Mouse (Mus musculus): Measurements from ENCODE around the gene Gps2.

Gene Gps2

GRCm38 (mm10) chr11:69913554-69914371, at the start of gene Gps2:
Gene Gps2, plus strand, starts transcription at chr11:69913888.
- DNase-seq (ENCODE audit: low read depth, low spot score) = peak; percentile 93

- DNase-seq (ENCODE audit: low read depth, low spot score) = no peak
Measured at GRCm38 (mm10) chr11:69864138-69864860, 49.4 kb upstream of the Gps2 start.

DNA sequence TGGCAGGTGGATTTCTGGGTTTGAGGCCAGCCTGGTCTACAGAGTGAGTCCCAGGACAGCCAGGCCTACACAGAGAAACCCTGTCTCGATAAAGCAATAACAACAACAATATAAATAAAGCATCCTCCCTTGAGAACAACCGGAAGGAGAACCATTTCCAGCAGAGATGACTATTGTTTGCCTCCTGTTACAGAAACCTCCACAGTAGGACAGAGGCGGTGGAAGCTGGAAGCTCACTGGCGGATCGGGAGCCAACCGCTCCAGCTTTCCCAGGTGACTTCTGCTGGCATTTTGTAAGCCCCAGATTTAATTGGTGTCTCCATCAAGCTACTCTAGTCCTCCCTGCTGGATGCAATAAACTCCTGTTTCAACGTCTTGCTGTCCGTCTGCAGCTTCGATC, 48.1 kb upstream of the Gps2 start:
- DNase-seq (ENCODE audit: low read depth, low spot score) = no peak

DNA sequence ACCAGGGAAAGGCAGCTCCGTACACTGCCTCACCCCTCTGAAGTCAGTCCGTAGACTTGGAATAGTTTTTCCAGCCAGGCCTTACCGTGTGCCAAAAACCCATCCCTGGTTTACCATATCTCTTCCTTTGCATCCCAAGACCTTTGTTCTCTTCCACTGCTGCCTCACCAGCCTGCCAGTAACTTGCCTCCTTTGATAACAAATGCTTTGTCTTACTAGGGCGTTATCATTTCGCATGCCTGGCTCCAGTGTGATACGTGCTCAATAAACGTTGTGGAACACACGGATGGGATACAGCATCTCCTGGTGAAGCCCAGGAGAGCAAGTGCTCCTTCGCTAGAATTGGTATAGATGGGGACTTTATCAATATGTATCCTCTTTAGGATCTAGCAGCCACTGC, 46.4 kb upstream of the Gps2 start:
- no peak for DNase-seq (ENCODE audit: low read depth, low spot score)

GRCm38 (mm10) chr11:69870289-69871069, 43.2 kb upstream of the Gps2 start:
- DNase-seq (ENCODE audit: low read depth, low spot score) = no peak

GRCm38 (mm10) chr11:69871822-69872221, 41.9 kb upstream of the Gps2 start:
- DNase-seq (ENCODE audit: low read depth, low spot score) = no peak

GRCm38 (mm10) chr11:69872451-69872850, 41.2 kb upstream of the Gps2 start:
- DNase-seq (ENCODE audit: low read depth, low spot score) = no peak

- DNase-seq (ENCODE audit: low read depth, low spot score) = no peak
Measured at GRCm38 (mm10) chr11:69876186-69876585, 37.5 kb upstream of the Gps2 start.

- no peak for DNase-seq (ENCODE audit: low read depth, low spot score)
Measured at GRCm38 (mm10) chr11:69876867-69877266, 36.8 kb upstream of the Gps2 start.

- DNase-seq (ENCODE audit: low read depth, low spot score) = no peak
Measured at GRCm38 (mm10) chr11:69877878-69878277, 35.8 kb upstream of the Gps2 start, which contains the start of gene Tmem95. Gene Tmem95, minus strand, starts transcription at chr11:69878018.

DNA sequence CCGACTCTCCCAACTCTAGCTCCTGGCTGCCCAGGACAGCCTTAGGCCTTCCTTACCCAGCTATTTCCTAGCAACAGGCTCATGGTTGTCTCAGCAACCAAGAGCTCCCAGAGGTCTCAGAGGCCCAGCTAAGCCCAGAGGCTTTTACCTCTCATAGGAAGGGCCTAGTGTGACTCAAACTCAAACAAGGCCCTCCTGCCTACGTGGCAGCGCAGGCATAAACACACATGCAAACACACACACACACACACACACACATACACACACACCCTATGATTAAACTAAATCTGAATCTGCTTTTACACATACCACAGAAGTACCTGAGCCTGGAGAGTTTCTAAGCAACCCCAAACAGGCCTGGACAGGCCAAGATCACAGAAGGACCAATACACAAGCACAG, 35.3 kb upstream of the Gps2 start:
- DNase-seq (ENCODE audit: low read depth, low spot score) = no peak

- no peak for DNase-seq (ENCODE audit: low read depth, low spot score)
Measured at GRCm38 (mm10) chr11:69878952-69879351, 34.7 kb upstream of the Gps2 start.

GRCm38 (mm10) chr11:69879711-69880110, 34.0 kb upstream of the Gps2 start:
- DNase-seq (ENCODE audit: low read depth, low spot score) = no peak

DNA sequence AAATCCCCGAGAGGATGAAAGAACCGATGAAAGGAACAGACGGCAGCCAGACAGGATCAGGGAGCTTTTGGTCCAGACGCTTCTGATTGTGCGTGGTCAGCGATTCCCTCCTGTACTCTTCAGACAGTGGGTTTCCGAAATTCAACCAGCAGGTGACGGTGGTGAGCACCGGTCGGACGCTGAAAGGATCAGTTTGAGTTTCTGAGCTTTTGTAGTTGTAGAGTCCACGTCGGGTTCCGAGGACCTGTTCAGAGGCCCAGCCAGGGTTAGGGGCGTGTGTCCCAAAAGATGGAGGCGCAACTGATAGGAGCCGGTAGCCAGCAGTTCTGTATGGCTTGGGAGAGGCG, 33.2 kb upstream of the Gps2 start:
- DNase-seq (ENCODE audit: low read depth, low spot score) = no peak

DNA sequence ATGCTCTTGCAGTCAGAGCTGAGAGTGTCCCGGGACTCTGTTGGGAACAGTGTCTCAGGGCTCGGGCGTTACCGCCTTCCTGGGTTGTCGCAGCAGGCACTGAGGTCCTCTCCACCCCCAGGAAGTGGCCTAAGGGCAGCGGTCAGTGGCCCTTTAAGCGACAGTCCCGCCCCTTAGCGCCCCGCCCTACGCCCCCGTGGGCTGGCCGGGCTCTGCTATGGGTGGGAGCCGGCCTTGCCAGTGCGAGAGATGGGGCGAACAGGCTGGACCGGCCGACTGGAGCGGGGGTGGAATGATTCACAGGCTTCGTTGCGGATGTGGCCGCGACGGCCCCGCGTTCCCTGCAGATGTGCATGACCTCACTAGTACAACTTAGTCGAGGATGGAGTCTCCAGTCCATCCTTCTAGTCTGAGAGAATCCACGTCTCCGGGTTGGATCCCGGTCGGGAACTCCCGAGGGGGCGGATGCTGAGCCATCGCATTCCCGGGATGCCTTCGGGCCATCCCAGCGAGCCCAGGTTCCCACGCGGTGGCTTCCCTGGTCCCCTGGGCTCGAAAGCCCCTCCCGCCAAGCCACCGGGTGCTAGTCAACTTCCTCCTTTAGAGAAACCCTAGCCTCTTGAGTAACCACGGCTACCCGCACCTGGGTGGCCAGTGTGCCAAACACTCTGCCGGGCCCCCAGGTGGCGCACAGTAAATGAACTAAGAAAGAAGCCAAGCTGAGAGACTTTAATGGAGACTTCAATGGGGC, 32.7 kb upstream of the Gps2 start, which contains the start of gene Kctd11:
Kctd11 (minus strand) TSS at position 554 of the 751 bp plus-strand sequence.
- no peak for DNase-seq (ENCODE audit: low read depth, low spot score)

DNA sequence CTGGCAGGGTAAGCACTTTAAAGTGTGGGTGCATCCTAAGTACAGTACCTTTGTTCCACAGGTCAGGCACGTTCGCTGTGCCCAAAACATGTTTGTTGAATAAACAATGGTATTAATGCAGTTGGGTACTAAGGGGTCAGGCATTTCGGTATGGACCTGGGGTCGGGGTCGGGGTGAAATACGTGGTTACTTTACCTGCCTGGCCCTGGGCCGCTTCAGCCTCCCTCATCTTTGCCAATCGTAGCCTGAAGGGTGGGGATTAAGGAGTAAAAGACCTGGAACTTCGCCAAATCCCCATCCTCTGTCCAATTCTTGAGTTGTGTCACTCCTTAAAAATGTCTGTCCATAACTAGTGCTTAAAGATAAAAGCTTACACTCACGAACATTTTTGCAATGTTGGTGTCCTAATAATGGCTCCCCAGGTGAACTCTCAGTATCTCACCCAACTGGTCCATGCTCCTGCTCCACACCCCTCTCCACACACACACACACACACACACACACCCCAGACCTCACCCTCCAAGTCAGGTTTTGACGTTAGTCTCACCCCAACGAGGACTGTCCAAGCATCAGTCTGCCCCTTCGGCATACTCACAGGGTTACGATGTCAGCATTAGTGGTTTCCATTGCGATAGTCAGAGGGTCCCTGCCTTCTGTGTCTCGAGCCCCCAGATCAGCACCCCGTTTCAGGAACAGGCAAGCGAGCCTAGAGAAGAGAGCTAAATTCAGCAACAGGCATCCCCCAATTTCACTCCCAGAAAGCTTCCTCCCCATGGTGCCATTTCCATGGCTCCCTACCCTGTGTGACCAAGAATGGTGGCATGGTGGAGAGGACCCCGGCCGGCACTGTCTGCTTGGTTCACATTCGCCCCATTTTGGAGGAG, 31.7 kb upstream of the Gps2 start:
- no peak for DNase-seq (ENCODE audit: low read depth, low spot score)

- DNase-seq (ENCODE audit: low read depth, low spot score) = no peak
Measured at GRCm38 (mm10) chr11:69883066-69883465, 30.6 kb upstream of the Gps2 start.

DNA sequence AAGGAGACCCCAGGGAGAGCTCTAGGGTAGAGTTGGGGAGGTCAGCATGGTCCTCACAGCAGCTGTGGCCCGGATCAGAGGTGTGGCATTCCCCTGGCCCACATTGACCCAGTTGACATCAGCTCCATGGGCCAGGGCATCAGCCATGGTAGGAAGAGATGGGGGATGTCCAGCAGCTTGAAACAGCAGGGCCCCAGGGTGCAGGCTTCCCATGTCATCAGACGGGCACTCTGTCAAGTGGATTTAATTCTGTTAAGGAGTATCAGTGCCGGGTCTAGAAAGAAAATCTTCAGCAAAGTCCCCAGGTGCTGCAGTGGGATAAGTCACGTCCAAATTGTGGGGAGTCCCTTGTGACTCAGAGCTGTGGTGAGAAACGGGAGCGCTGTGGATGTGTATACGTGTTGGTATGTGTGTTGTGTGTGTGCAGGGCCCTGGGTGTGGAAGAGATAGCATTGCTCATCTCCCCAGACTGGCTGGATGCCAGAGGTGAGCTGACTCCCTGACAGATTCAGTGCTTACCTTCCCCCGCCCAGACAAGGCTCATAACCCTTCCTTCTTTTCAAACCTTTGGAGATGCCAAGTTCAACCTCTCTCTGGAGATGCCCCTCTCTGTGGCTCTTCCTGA, 30.0 kb upstream of the Gps2 start:
- DNase-seq (ENCODE audit: low read depth, low spot score) = no peak

DNA sequence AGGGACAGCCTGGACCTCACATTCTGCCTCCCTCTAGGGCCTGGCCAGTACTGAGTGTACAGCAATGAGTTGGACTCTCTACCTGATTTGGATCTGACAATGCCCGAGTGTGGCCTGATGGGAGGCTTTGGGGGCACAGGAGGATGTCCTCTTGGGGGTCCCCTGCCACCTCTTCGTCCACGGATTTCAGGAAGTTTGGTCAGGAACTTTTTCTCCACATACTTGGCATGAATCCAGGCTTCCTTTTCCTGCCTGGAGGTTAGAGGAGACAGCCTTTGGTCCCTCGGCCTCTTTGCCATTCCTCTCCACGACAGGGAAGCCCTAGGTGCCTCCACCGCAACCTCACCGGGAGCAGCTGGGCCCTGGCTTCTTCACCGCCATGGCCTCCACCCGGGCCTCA, 29.4 kb upstream of the Gps2 start:
- no peak for DNase-seq (ENCODE audit: low read depth, low spot score)

DNA sequence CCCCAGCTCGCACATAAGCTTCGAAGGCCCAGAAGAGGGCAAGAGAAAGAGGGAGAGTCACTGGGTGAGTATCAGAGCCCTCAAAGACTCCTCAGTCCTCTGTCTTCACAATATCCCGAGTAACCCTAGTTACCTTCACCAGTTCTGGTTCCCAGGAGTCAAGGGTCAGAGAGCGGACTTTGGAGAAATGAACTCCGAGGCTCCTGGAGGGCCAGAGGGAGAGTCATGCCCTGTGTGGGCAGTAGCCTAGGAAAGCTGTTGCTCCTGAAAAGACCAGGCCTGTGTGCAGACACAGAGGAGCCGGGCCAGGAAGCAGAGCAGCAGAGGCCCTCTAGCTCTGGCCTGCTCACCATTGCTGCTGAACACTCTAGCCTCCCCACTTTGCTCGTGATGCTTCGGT, 29.0 kb upstream of the Gps2 start:
- no peak for DNase-seq (ENCODE audit: low read depth, low spot score)

Measured in brain, embryonic 18.5 days (tissue).